Mouse (Mus musculus) neural tube, embryonic 14.5 days (tissue): ENCODE results near the gene Ccdc124. TPM values are rescaled to one million over a fixed set of nuclear protein-coding genes. Genes with fewer than 3 reads are reported as not detected.

Source experiments
- ATAC-seq: fragments of 200-750 bp; cut with Nextera tagmentation; 2 replicates; pipeline ENCODE4 v1.8.0; 2017; ENCODE audit warnings: low read depth, mild to moderate bottlenecking, moderate TSS enrichment, moderate library complexity
- H3K27ac ChIP-seq: fragments of 300-500 bp; sonication (generic); 2 replicates; pipeline ENCODE4 v1.5.1; 2014; ENCODE audit warnings: low read depth, mild to moderate bottlenecking, control low read depth, low read length, moderate library complexity, mixed read lengths
- H3K27me3 ChIP-seq: fragments of 300-500 bp; sonication (generic); 2 replicates; pipeline ENCODE4 v1.6.1; 2014; ENCODE audit warnings: low read length; ENCODE audit not compliant: control insufficient read depth, insufficient read depth
- H3K36me3 ChIP-seq: fragments of 300-500 bp; sonication (generic); 2 replicates; pipeline ENCODE4 v1.6.1; 2014; ENCODE audit warnings: low read length, mixed read lengths; ENCODE audit not compliant: control insufficient read depth, insufficient read depth
- H3K4me1 ChIP-seq: fragments of 300-500 bp; sonication (generic); 2 replicates; pipeline ENCODE4 v1.6.1; 2014; ENCODE audit warnings: low read length; ENCODE audit not compliant: control insufficient read depth, insufficient read depth
- H3K4me2 ChIP-seq: fragments of 300-500 bp; sonication (generic); 2 replicates; pipeline ENCODE4 v1.6.1; 2014; ENCODE audit warnings: mild to moderate bottlenecking, low read depth, low read length, control low read depth
- H3K4me3 ChIP-seq: fragments of 300-500 bp; sonication (generic); 2 replicates; pipeline ENCODE4 v1.5.1; 2014; ENCODE audit warnings: low read depth, low read length, control low read depth, mixed read lengths
- H3K9ac ChIP-seq: fragments of 300-500 bp; sonication (generic); replicated peaks from 2 replicates; pipeline ENCODE4 v1.6.1; 2014; ENCODE audit warnings: low read depth, mild to moderate bottlenecking, control low read depth, low read length, mixed read lengths
- H3K9me3 ChIP-seq: fragments of 300-500 bp; sonication (generic); 2 replicates; pipeline ENCODE4 v1.6.1; 2016; ENCODE audit warnings: low read length; ENCODE audit not compliant: control insufficient read depth
- WGBS: fragments of 180-500 bp; shearing (Covaris S2); extraction: QIAGEN DNeasy Blood & Tissue Kit; methylation state at CpG from one replicate; pipeline ENCODE4 v1.1.7; 2014; 5-methylcytosine and 5-hydroxymethylcytosine counted together
- polyA plus RNA-seq: library from polyadenylated mRNA; unstranded; fragments of >200 nt; fragmentation: Nextera tagmentation; extraction: Ambion mirVana; gene quantifications from 2 replicates; pipeline ENCODE4 v1.2.1, GENCODE M21; 2014

Ccdc124 gene
- polyA plus RNA-seq, 1 experiment from 2014 or later = 159 TPM

- H3K9ac ChIP-seq = 0 out of 2 replicates have a peak overlapping the region, but pooled peaks have one; percentile 11
- 53% methylated on average over 4 of the region's 4 CpGs for WGBS
- no peaks in the 10 kb centered on the region for H3K36me3 ChIP-seq
- no peaks in the 10 kb centered on the region for H3K9me3 ChIP-seq
- no peak overlapping the region for H3K4me3 ChIP-seq
- 0 out of 2 replicates have a peak, but pooled peaks cover 2% of the 10 kb centered on the region for H3K4me1 ChIP-seq
- ATAC-seq = no peak
- no peak overlapping the region for H3K4me2 ChIP-seq
- H3K27me3 ChIP-seq = no peaks in the 10 kb centered on the region
- H3K27ac ChIP-seq = no peak overlapping the region
Measured at GRCm38 (mm10) chr8:70879500-70879899, 5.8 kb upstream of the Ccdc124 start.

GRCm38 (mm10) chr8:70878178-70878577 lies 4.4 kb upstream of the Ccdc124 start:
- Histone ChIP-seq H3K27me3 (no peaks in the 10 kb centered on the region), H3K4me3 (no peak overlapping the region), H3K9me3 (no peaks in the 10 kb centered on the region), H3K27ac (no peak overlapping the region), H3K36me3 (no peaks in the 10 kb centered on the region), H3K9ac (no peak overlapping the region), H3K4me2 (no peak overlapping the region), H3K4me1 (0 out of 2 replicates have a peak, but pooled peaks cover 2% of the 10 kb centered on the region)
- ATAC-seq = no peak
- WGBS = 37% methylated on average over 2 of the region's 2 CpGs

- Histone ChIP-seq H3K4me1 (peaks cover 7% of the 10 kb centered on the region), H3K4me2 (no peak overlapping the region), H3K27ac (no peak overlapping the region), H3K36me3 (no peaks in the 10 kb centered on the region), H3K9me3 (no peaks in the 10 kb centered on the region), H3K9ac (no peak overlapping the region), H3K4me3 (no peak overlapping the region), H3K27me3 (no peaks in the 10 kb centered on the region)
- 61% methylated on average over 4 of the region's 4 CpGs for WGBS
- ATAC-seq = no peak
Measured at GRCm38 (mm10) chr8:70876382-70876781, 2.6 kb upstream of the Ccdc124 start.

GRCm38 (mm10) chr8:70874441-70874840 lies 706 bp upstream of the Ccdc124 start:
- H3K4me2 ChIP-seq = no peak overlapping the region
- no peak overlapping the region for H3K9ac ChIP-seq
- H3K9me3 ChIP-seq = no peaks in the 10 kb centered on the region
- H3K36me3 ChIP-seq = no peaks in the 10 kb centered on the region
- H3K4me3 ChIP-seq = no peak overlapping the region
- H3K27me3 ChIP-seq = no peaks in the 10 kb centered on the region
- H3K4me1 ChIP-seq = peaks cover 5% of the 10 kb centered on the region
- WGBS = 95% methylated on average over 13 of the region's 13 CpGs
- no peak for ATAC-seq
- H3K27ac ChIP-seq = no peak overlapping the region

- no peaks in the 10 kb centered on the region for H3K9me3 ChIP-seq
- peaks cover 10% of the 10 kb centered on the region for H3K4me1 ChIP-seq
- peak overlapping the region; percentile 78 for H3K4me3 ChIP-seq
- no peaks in the 10 kb centered on the region for H3K27me3 ChIP-seq
- 5% methylated on average over 31 of the region's 31 CpGs for WGBS
- no peaks in the 10 kb centered on the region for H3K36me3 ChIP-seq
- H3K9ac ChIP-seq = peak overlapping the region; percentile 75
- H3K4me2 ChIP-seq = peak overlapping the region; percentile 92
- 0 out of 2 replicates have a peak, but pooled peaks have one; percentile 3 for ATAC-seq
- peak overlapping the region; percentile 87 for H3K27ac ChIP-seq
Measured at GRCm38 (mm10) chr8:70872643-70873363, 932 bp downstream of the Ccdc124 start.

- Histone ChIP-seq H3K9ac (no peak overlapping the region), H3K36me3 (no peaks in the 10 kb centered on the region), H3K27ac (no peak overlapping the region), H3K4me2 (no peak overlapping the region), H3K27me3 (no peaks in the 10 kb centered on the region), H3K4me3 (no peak overlapping the region), H3K9me3 (no peaks in the 10 kb centered on the region), H3K4me1 (peaks cover 15% of the 10 kb centered on the region)
- 88% methylated on average over 5 of the region's 5 CpGs for WGBS
- no peak for ATAC-seq
Measured at GRCm38 (mm10) chr8:70871195-70871807, 2.4 kb downstream of the Ccdc124 start.

GRCm38 (mm10) chr8:70869601-70870041 lies 4.1 kb downstream of the Ccdc124 start:
- WGBS = 50% methylated on average over 16 of the region's 16 CpGs
- Histone ChIP-seq H3K4me1 (peaks cover 24% of the 10 kb centered on the region), H3K9ac (no peak overlapping the region)

GRCm38 (mm10) chr8:70869199-70869571 lies 4.5 kb downstream of the Ccdc124 start:
- no peak for ATAC-seq
- no peaks in the 10 kb centered on the region for H3K36me3 ChIP-seq
- H3K4me1 ChIP-seq = peaks cover 29% of the 10 kb centered on the region
- H3K9me3 ChIP-seq = no peaks in the 10 kb centered on the region
- no peak overlapping the region for H3K4me3 ChIP-seq
- H3K27ac ChIP-seq = peak overlapping the region; percentile 69
- H3K4me2 ChIP-seq = peak overlapping the region; percentile 23; the same call in 1 of the 2 replicates
- H3K27me3 ChIP-seq = no peaks in the 10 kb centered on the region
- peak overlapping the region; percentile 30; the same call in 1 of the 2 replicates for H3K9ac ChIP-seq
- 53% methylated on average over 5 of the region's 5 CpGs for WGBS

More at GRCm38 (mm10) chr8:70869601-70870041, 4.1 kb downstream of the Ccdc124 start:
- Histone ChIP-seq H3K4me2 (no peak overlapping the region), H3K27ac (peak overlapping the region; percentile 69), H3K9me3 (no peaks in the 10 kb centered on the region), H3K4me3 (no peak overlapping the region), H3K27me3 (no peaks in the 10 kb centered on the region), H3K36me3 (no peaks in the 10 kb centered on the region)
- ATAC-seq = peak; percentile 12; the same call in 1 of the 2 replicates
